Mouse (Mus musculus): ENCODE measurements around the gene Calu. TPM values are rescaled to one million over a fixed set of nuclear protein-coding genes. Genes with fewer than 3 reads are reported as not detected.
"Not testable (repeated sequence)": the region's sequence is repeated elsewhere in the genome, so short reads cannot be mapped to it uniquely, and the experiment has no call there.

Gene Calu
- total RNA-seq, 2 experiments from 2014 or later, result 169 to 187 TPM

GRCm38 (mm10) chr6:29362246-29363128 is 14.6 kb downstream of the Calu start:
- no peak for DNase-seq

DNA sequence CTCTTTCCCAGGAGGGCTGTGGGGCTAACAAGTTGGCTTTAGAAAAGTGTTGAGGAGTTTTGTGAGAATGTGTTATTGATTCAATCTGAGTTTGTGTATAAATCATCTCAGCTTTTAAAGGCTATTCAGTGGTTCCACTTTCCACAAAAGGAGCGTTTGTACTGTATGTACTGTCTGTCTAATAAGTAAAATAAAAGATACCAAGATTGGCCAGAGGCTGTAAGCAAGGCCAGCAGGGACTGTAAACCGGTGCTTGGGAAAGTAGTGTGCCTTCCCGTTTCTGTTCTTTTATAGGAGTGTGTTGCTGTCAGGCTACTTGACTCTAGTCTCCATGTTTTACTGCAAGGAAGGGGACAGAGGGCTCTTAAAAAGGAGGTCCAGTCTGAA is 15.3 kb downstream of the Calu start:
- DNase-seq, result no peak

DNA sequence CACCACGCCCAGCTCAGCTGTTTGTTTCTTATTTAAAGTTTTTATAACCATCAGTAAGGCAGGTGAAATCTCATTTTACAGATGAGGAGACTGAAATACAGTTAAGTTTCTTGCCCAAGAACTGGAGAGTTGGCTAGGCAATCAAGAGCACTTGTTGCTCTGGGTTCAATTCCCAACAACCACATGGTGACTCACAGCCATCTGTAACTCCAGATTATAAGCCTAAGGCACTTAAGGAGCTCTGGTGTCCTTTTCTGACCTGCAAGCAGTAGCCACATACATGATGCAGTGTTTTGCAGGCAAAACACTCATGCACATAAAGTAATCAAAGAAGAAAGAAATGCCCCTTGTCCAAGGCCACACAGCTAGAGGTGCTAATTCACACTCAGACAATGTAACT is 17.4 kb downstream of the Calu start:
- no peak for DNase-seq

- no peak for DNase-seq
Measured at GRCm38 (mm10) chr6:29377386-29377785, 29.5 kb downstream of the Calu start.

DNA sequence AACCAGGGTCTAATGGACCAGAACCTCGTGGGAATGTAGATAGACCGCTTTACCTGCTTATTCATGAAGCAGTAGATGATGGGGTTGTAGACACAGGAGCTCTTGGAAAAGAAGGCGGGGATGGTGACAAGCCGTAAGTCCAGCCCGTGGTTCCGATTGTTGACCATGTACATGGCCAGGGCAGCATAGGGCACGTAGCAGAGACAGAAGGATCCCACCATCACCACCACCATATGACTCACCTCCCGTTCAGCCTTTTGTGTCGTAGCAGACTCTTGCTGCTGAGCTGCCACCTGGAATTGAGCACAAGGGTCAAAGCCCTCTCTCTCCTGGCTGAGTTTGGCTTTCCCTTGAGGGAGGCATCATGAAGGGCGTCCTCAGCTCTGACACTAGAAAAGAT is 30.8 kb downstream of the Calu start:
- DNase-seq, result no peak

GRCm38 (mm10) chr6:29379954-29380353 is 32.1 kb downstream of the Calu start:
- no peak for DNase-seq

DNA sequence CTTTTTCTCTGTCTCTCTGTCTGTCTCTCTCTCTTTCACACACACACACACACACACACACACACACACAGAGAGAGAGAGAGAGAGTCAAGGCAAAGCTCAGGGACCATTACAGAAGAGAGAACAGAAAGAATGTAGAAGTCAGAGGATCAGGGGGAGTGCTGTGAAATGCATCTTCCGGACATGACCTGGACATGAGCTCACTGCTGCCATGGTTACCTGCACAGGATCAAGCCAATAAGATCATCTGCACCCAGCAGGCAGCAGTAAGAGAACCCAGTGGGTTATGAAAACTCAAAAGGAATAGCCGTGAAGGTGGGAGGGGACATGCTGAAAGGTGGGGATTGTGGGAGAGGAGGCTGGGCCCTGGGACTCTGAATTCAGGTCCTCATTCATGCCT is 34.6 kb downstream of the Calu start:
- no peak for DNase-seq

DNA sequence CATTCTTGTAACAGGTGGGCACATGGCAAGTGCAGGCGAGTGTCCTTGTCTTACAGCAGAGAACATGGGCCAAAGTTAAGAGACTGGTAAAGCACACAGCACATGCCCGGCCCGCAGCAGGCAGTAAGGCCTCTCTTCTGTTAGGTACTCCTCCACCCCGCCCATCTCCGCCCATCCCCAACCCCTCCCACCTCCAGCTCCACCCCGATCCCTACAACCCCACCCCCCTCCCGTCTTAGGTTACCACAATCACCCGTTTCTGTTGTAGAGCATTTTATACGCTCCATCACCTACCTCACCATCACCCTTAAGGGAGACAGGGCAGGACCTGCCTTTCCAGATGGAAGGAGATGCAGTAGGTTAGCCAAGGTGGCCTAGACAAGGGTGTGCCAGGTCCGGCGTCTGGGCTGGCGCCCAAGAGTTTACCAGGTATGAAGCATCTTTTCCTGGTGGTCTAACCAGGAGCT is 40.2 kb downstream of the Calu start, which contains the start of gene Opn1sw:
Gene Opn1sw (minus strand): TSS at position 417 of the 467 bp plus-strand sequence.
- DNase-seq, result peak; percentile 15

- peak; percentile 97 for DNase-seq
Measured at GRCm38 (mm10) chr6:29388606-29389080, 40.8 kb downstream of the Calu start.

DNA sequence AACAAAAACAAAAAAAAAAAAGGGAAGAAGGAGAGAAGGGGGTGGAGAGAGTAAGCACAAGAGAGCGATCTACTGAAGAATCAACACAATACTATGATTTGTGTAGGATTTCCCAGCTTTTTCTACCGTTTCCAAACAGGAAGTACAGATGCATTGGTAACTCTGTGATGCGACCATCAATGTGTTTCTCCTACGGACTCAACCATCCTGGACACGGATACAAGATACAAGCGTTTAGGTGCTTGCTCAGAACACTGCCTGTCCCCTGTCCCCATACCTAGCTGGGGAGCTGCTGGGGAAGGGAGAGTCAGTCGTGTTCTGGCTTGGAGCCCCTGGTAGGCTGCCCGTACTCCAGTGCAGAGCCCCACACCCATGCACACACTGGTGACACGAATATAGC is 41.6 kb downstream of the Calu start:
- DNase-seq, result no peak

DNA sequence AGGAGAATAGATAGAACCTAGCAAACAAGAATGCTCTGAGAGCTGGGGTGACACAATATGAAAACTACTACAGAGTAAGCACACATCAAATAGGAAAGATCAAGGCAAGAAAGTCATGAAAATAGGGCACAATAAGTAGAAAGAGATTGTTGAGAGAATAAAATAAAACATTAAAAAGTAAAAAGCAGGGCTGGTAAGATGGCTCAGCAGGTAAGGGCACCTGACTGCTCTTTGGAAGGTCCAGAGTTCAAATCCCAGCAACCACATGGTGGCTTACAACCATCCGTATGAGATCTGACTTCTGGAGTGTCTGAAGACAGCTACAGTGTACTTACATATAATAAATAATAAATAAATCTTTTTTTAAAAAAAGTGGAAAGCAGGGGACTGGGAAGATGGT is 42.6 kb downstream of the Calu start:
- not testable (repeated sequence) for DNase-seq

DNA sequence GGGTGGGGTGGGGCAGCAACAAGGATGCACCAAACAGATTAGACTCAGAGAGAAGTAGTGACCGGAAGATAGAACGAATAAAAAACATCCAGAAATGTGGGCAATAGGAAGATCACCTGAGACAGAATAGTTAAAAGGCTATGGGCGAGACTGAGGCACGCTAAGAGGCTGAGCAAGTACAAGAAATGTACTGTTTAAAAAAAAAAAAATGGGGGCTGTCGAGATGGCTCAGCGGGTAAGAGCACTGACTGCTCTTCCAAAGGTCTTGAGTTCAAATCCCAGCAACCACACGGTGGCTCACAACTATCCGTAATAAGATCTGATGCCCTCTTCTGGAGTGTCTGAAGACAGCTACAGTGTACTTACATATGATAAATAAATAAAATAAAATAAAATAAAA is 43.4 kb downstream of the Calu start:
- DNase-seq, result not testable (repeated sequence)

- DNase-seq, result no peak
Measured at GRCm38 (mm10) chr6:29391802-29392201, 43.9 kb downstream of the Calu start.

GRCm38 (mm10) chr6:29394286-29394685 is 46.4 kb downstream of the Calu start:
- DNase-seq, result no peak

- DNase-seq, result peak; percentile 65
Measured at GRCm38 (mm10) chr6:29395910-29396713, 48.2 kb downstream of the Calu start, which contains the start of gene Ccdc136. Ccdc136 (plus strand) TSS chr6:29396309.

DNA sequence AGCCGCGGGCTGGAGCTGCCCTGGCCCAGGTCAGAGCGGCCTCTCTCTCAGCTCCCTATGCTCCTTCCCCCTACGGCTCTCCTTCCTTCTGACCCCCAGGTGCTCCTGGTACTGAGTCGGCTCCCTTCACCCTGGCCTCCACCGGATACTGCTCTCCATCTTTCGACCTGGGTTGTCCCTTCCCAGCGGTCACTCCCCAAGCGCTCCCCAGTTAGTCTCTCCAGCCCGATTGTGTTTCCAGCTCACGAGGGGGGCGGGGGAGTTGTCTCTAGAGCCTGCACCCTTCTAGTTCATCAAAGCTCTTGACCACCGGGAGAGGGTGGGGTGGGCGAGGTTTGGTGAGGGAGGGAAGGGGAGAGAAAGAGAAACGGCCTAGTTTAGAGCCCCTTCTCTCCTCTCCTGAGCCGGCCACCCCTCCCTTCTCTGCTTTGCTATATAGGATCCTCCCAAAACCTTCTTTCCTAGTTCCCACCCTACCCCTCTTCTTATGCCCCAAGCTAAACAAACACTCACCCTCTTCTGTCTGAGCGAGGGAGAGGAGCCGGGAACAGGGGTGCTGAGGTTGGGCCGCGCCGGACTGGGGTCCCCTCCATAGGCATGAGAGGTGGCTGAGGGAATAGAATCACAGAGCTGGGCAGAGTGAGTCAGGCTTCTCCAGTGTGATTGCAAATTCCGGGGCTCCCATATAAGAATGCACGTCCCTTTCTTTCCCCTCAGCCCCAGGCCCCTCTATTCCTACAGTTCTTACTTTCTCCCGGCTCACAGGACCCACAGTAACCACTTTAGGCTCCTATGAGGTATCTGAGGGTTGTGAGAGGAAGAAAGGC is 49.1 kb downstream of the Calu start:
- peak; percentile 20 for DNase-seq

GRCm38 (mm10) chr6:29397575-29397974 is 49.7 kb downstream of the Calu start:
- no peak for DNase-seq

DNA sequence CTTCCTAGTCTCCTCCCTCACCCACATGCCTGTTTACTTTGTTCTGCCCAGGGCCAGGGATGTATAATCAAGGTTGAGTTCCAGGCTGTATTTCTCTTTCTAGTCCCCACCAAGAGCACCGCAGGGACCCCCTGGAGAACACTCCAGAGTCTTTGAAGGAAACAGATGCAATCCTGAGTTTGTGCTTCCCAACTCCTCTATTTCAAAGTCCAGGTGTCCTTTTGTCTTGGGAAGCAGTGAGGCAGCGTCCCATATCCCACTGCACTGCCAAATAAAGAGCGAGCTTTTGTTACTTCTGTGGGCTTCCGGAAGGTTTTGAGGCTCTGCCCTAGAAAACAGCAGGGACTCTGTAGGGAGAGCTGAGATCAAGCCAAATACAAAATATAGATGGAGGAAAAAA is 52.0 kb downstream of the Calu start:
- DNase-seq, result no peak

- DNase-seq, result peak; percentile 63
Measured at GRCm38 (mm10) chr6:29402693-29403342, 54.9 kb downstream of the Calu start.

GRCm38 (mm10) chr6:29406412-29406811 is 58.5 kb downstream of the Calu start:
- no peak for DNase-seq

- DNase-seq, result no peak
Measured at GRCm38 (mm10) chr6:29415446-29415845, 67.6 kb downstream of the Calu start.

Measured in gastrocnemius, postnatal 10 days (tissue).